Mouse (Mus musculus) thymus, adult 2 months (tissue): ENCODE measurements around the gene Kiss1r. TPM values are rescaled to one million over a fixed set of nuclear protein-coding genes. Genes with fewer than 3 reads are reported as not detected.
A peak's percentile ranks its signal among the peaks of the same experiment; 100 is the strongest.

Experiments used
- DNase-seq: peaks from one replicate; pipeline ENCODE4 v3.0.0; 2021
- H3K27ac ChIP-seq: fragments of 200-500 bp; 2 replicates; pipeline ENCODE4 v1.5.1; 2012; ENCODE audit warnings: low read length, control low read depth; ENCODE audit not compliant: control insufficient read depth, insufficient read depth
- H3K27me3 ChIP-seq: fragments of 200-500 bp; 2 replicates; pipeline ENCODE4 v1.6.1; 2012; ENCODE audit warnings: mild to moderate bottlenecking, low read length, moderate library complexity, mixed read lengths; ENCODE audit not compliant: control insufficient read depth, insufficient read depth
- H3K36me3 ChIP-seq: fragments of 200-500 bp; 2 replicates; pipeline ENCODE4 v1.6.1; 2012; ENCODE audit warnings: mild to moderate bottlenecking, low read length, moderate library complexity; ENCODE audit not compliant: control insufficient read depth, insufficient read depth
- H3K4me1 ChIP-seq: fragments of 200-500 bp; replicated peaks from 2 replicates; pipeline ENCODE4 v1.6.1; 2012; ENCODE audit warnings: low read length; ENCODE audit not compliant: control insufficient read depth, insufficient read depth
- H3K4me3 ChIP-seq: fragments of 200-500 bp; 2 replicates; pipeline ENCODE4 v1.5.1; 2012; ENCODE audit warnings: mild to moderate bottlenecking, low read length, control low read depth, moderate library complexity; ENCODE audit not compliant: control insufficient read depth, insufficient read depth
- CTCF ChIP-seq: fragments of 200-500 bp; IDR thresholded peaks from 2 replicates; pipeline ENCODE4 v1.5.1; 2012; ENCODE audit warnings: mild to moderate bottlenecking, control low read depth, low read length, moderate library complexity, borderline replicate concordance; ENCODE audit not compliant: control insufficient read depth, poor library complexity, insufficient read depth; ENCODE audit errors: extremely low read depth
- POLR2A ChIP-seq: fragments of 200-500 bp; IDR thresholded peaks from 2 replicates; pipeline ENCODE4 v1.6.1; 2012; ENCODE audit warnings: mild to moderate bottlenecking, low read length, control low read depth, moderate library complexity; ENCODE audit not compliant: control insufficient read depth, poor library complexity, insufficient read depth; ENCODE audit errors: extremely low read depth
- WGBS: fragments of 180-500 bp; shearing (Covaris S2); methylation state at CpG from one replicate; pipeline ENCODE4 v1.1.7; 2018; 5-methylcytosine and 5-hydroxymethylcytosine counted together
- polyA plus RNA-seq: library from polyadenylated mRNA; depleted of rRNA; stranded (reverse); fragments of >200 nt; gene quantifications from 2 replicates; pipeline ENCODE4 v1.2.3, GENCODE M21; 2012

The Kiss1r gene
- polyA plus RNA-seq, 1 experiment: 5.8 TPM

- H3K27me3 ChIP-seq: no peaks in the 10 kb centered on the region
- H3K4me3 ChIP-seq: no peak overlapping the region
- no peak overlapping the region for H3K27ac ChIP-seq
- H3K36me3 ChIP-seq: no peaks in the 10 kb centered on the region
- no peaks in the 10 kb centered on the region for H3K4me1 ChIP-seq
- TF ChIP-seq POLR2A (no peak), CTCF (no peak)
- no peak for DNase-seq
- 74% methylated on average over 7 of the region's 7 CpGs for WGBS
Measured at GRCm38 (mm10) chr10:79946752-79947322, 30.1 kb downstream of the Kiss1r start.

GRCm38 (mm10) chr10:79947502-79947901 is 30.7 kb downstream of the Kiss1r start:
- WGBS: 89% methylated on average over 6 of the region's 6 CpGs
- H3K27ac ChIP-seq: no peak overlapping the region
- H3K4me1 ChIP-seq: no peaks in the 10 kb centered on the region
- no peak overlapping the region for H3K4me3 ChIP-seq
- TF ChIP-seq POLR2A (no peak), CTCF (no peak)
- no peaks in the 10 kb centered on the region for H3K27me3 ChIP-seq
- no peak for DNase-seq
- H3K36me3 ChIP-seq: no peaks in the 10 kb centered on the region

- no peaks in the 10 kb centered on the region for H3K27me3 ChIP-seq
- no peaks in the 10 kb centered on the region for H3K4me1 ChIP-seq
Measured at GRCm38 (mm10) chr10:79949873-79950272, 33.1 kb downstream of the Kiss1r start.

GRCm38 (mm10) chr10:79950661-79951060 is 33.9 kb downstream of the Kiss1r start:
- 97% methylated on average over 18 of the region's 18 CpGs for WGBS
- Histone ChIP-seq H3K4me1 (no peaks in the 10 kb centered on the region), H3K36me3 (no peaks in the 10 kb centered on the region), H3K4me3 (no peak overlapping the region), H3K27ac (no peak overlapping the region), H3K27me3 (no peaks in the 10 kb centered on the region)
- TF ChIP-seq CTCF: no peak
- no peak for TF ChIP-seq POLR2A
- no peak for DNase-seq

More at GRCm38 (mm10) chr10:79949873-79950272, 33.1 kb downstream of the Kiss1r start:
- H3K36me3 ChIP-seq: no peaks in the 10 kb centered on the region
- 96% methylated on average over 4 of the region's 4 CpGs for WGBS
- TF ChIP-seq CTCF (no peak), POLR2A (no peak)
- DNase-seq: no peak
- H3K4me3 ChIP-seq: no peak overlapping the region
- no peak overlapping the region for H3K27ac ChIP-seq

- peak; percentile 51 for DNase-seq
- no peak overlapping the region for H3K4me3 ChIP-seq
- no peaks in the 10 kb centered on the region for H3K27me3 ChIP-seq
- no peak overlapping the region for H3K27ac ChIP-seq
- H3K4me1 ChIP-seq: peaks cover 2% of the 10 kb centered on the region
- no peaks in the 10 kb centered on the region for H3K36me3 ChIP-seq
- TF ChIP-seq POLR2A (no peak), CTCF (peak; percentile 79)
- whole genome bisulfite sequencing: 88% methylated on average over 6 of the region's 6 CpGs
Measured at GRCm38 (mm10) chr10:79953946-79954345, 37.2 kb downstream of the Kiss1r start.

- no peak overlapping the region for H3K27ac ChIP-seq
- no peak for DNase-seq
- H3K36me3 ChIP-seq: no peaks in the 10 kb centered on the region
- TF ChIP-seq CTCF: no peak
- no peak for TF ChIP-seq POLR2A
- no peak overlapping the region for H3K4me3 ChIP-seq
- H3K27me3 ChIP-seq: no peaks in the 10 kb centered on the region
- peaks cover 7% of the 10 kb centered on the region for H3K4me1 ChIP-seq
- WGBS: 93% methylated on average over 9 of the region's 9 CpGs
Measured at GRCm38 (mm10) chr10:79955691-79956090, 38.9 kb downstream of the Kiss1r start.

- TF ChIP-seq POLR2A (no peak), CTCF (no peak)
- Histone ChIP-seq H3K36me3 (no peaks in the 10 kb centered on the region), H3K4me3 (no peak overlapping the region), H3K27me3 (no peaks in the 10 kb centered on the region), H3K4me1 (peaks cover 8% of the 10 kb centered on the region), H3K27ac (no peak overlapping the region)
- DNase-seq: no peak
- WGBS: 83% methylated on average over 4 of the region's 4 CpGs
Measured at GRCm38 (mm10) chr10:79956643-79957154, 39.9 kb downstream of the Kiss1r start.
